Mouse (Mus musculus) fat pad, adult 2 months (tissue): ENCODE measurements around the gene Ubl7.

Experiments
- DNase-seq: peaks from one replicate; pipeline ENCODE4 v3.0.0-alpha.2; 2011; ENCODE audit warnings: low read depth, low spot score; ENCODE audit errors: extremely low read depth

The Ubl7 gene

GRCm38 (mm10) chr9:57965281-57966185 is 54.8 kb downstream of the Ubl7 start:
- no peak for DNase-seq

- no peak for DNase-seq
Observed at GRCm38 (mm10) chr9:57967237-57967960, 56.6 kb downstream of the Ubl7 start.

DNA sequence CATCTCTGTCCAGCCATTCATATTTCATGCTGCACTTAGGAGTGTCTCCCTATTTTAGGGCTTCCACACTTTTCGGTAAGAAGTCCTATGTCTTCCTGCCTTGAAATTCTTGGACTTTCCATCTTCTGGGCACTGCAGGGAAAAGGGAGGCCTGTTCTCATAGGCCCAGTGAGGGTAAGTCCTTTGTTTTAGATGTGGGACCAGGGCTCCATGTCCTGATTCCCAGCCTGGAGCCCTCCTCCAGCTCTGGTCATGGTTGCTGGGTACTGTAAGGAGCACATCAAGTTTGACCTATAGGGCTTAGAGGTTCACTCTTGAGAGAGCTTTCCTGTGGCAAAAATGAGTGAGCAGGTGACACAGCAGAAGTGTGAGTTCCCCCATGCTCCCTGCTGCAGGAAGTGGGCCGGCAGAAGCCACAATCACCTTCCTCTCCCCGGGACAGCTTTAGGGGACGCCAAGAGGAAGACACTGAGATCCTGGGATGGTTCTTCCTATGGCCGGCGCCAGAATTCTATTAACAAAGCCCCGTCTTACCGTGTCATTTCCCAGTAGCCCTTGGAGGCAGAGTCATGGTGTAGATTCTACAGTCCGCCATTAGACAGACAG is 57.5 kb downstream of the Ubl7 start:
- no peak for DNase-seq

- DNase-seq = no peak
Observed at GRCm38 (mm10) chr9:57968783-57969542, 58.2 kb downstream of the Ubl7 start.

DNA sequence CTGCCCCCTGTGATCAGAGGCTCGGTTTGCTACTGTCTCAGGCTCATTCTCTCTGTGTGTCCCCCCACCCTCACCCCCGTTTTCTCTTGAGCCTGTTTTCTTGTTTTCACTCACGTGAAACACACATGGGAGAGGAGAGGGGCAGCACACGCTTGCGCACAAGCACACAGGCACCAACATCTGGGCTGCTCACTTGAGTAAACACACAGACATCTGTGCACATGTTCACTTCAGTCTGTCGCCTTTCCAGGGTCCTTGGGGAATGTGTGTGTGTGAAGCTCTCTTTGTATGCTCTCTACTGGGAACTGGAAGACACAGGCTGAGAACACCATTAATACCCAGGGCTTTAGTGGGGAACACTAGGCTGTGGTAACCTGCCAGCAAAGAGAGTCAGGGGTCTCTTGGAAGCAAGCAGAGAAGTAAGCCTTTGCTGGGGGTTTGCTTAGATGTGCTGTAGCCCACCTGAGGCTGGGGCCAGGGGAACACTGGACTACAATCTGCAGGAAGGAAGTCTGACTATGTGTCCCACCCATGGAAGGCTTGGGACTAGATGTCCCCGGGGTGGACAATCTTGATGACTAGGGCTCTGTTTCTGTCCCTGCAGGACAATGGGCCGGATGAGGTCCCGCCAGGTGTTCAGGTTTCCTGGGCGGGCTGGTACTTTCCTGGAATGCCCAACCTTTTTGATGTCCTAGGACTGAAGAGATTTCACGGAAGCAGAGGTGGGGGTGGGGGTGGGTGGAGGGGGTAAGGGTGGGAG is 59.1 kb downstream of the Ubl7 start:
- no peak for DNase-seq

DNA sequence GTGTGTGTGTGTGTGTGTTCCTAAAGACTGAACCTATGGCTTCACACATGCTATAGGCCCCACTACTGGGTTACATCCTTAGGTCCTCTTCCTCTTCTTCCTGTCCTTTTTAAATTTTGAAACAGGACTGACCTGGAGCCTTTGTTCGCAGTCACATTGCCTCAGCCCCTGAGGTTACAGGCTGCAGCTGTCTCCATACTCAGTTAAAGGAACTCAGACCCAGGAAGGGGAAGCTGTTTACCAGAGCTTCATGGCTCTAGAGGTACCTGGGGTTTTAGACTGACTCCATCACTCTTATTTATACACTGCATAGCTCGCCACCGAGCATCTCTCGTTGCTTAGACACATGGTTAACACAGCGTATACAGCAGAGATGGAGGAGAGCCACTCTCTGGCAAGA is 60.6 kb downstream of the Ubl7 start:
- no peak for DNase-seq

DNA sequence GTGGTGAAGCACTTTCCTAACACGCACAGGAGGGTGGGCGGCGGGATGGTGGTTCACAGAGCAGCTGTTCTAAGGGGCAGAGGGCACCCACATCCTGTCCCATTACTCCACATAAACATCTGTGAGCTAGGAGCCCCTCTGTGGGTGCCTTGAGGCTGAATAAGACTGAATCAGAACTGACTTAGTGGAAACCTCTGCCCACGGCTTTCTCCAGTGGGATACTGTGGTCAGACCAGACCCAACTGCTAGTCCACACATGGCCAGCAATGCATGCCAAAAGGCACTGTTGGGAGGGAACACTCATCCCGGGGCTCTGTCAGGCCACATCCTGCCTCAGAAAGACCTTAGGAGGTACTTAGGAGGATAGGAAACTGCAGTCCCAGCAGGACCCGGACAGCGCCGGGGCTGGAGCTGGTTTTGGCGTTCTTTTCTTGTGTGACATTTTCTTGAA is 61.4 kb downstream of the Ubl7 start:
- no peak for DNase-seq

DNA sequence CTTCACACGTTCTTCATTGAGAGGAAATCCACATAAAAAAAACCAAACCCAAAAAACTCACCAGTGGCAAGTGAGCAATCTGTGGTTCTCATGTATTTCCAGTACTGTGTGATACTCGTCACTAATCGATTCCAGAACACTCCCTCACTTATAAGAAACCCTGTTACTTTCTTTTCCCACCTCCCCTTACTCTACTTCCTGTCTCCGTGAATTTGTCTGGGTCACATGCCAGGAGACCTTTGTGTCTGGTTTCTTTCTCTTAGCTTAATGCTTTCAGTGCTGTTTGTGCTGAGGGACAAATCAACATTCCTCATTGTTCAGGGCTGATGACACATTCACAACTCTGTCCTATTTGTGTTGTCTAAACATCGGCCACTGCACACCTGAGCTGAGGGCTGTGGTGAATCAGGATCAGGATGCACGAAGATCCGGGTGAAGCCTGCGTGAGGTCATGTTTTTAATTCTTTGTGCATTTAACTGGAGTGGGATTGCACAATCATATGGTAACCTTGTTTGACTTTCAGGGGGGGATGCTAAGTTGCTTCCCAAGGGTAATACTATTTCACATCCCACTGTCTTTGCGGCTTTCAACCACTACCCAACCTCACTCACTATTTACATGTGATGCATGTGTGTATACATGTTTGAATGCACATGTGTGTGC is 62.1 kb downstream of the Ubl7 start:
- DNase-seq = no peak

GRCm38 (mm10) chr9:57973440-57974066 is 62.8 kb downstream of the Ubl7 start:
- DNase-seq = no peak

GRCm38 (mm10) chr9:57974221-57974620 is 63.4 kb downstream of the Ubl7 start:
- DNase-seq = no peak

GRCm38 (mm10) chr9:57975200-57975821 is 64.5 kb downstream of the Ubl7 start:
- no peak for DNase-seq

GRCm38 (mm10) chr9:57978025-57978424 is 67.2 kb downstream of the Ubl7 start:
- no peak for DNase-seq

GRCm38 (mm10) chr9:57978858-57979257 is 68.1 kb downstream of the Ubl7 start:
- no peak for DNase-seq
